Mouse (Mus musculus): ENCODE data around the gene Idh1. TPM values are rescaled to one million over a fixed set of nuclear protein-coding genes. Genes with fewer than 3 reads are reported as not detected.
A peak's percentile ranks its signal among the peaks of the same experiment; 100 is the strongest.

The Idh1 gene
- total RNA-seq, 1 experiment from 2014 or later: 945 TPM

GRCm38 (mm10) chr1:65176912-65177311, 9.4 kb downstream of the Idh1 start:
- no peak for DNase-seq

GRCm38 (mm10) chr1:65176171-65176570, 10.1 kb downstream of the Idh1 start:
- DNase-seq: peak; percentile 16

GRCm38 (mm10) chr1:65173716-65174115, 12.6 kb downstream of the Idh1 start:
- no peak for DNase-seq

GRCm38 (mm10) chr1:65171579-65171978, 14.7 kb downstream of the Idh1 start:
- DNase-seq: no peak

- DNase-seq: no peak
These were observed 16.4 kb downstream of the Idh1 start for GRCm38 (mm10) chr1:65169947-65170346.

GRCm38 (mm10) chr1:65169536-65169935, 16.8 kb downstream of the Idh1 start:
- DNase-seq: no peak

GRCm38 (mm10) chr1:65167496-65167895, 18.8 kb downstream of the Idh1 start:
- no peak for DNase-seq

- no peak for DNase-seq
These were observed 24.1 kb downstream of the Idh1 start for GRCm38 (mm10) chr1:65162210-65162609.

GRCm38 (mm10) chr1:65156111-65156510, 30.2 kb downstream of the Idh1 start:
- no peak for DNase-seq

GRCm38 (mm10) chr1:65154814-65155213, 31.5 kb downstream of the Idh1 start:
- peak; percentile 72 for DNase-seq

- DNase-seq: no peak
These were observed 38.3 kb downstream of the Idh1 start for GRCm38 (mm10) chr1:65147971-65148370.

- no peak for DNase-seq
These were observed 39.0 kb downstream of the Idh1 start for GRCm38 (mm10) chr1:65147326-65147725.

GRCm38 (mm10) chr1:65146601-65147000, 39.7 kb downstream of the Idh1 start:
- DNase-seq: no peak

GRCm38 (mm10) chr1:65144783-65145182, 41.5 kb downstream of the Idh1 start:
- DNase-seq: no peak

GRCm38 (mm10) chr1:65137560-65137959, 48.7 kb downstream of the Idh1 start:
- no peak for DNase-seq

GRCm38 (mm10) chr1:65132833-65133232, 53.5 kb downstream of the Idh1 start:
- DNase-seq: no peak

GRCm38 (mm10) chr1:65131671-65132070, 54.6 kb downstream of the Idh1 start:
- no peak for DNase-seq

GRCm38 (mm10) chr1:65130226-65130625, 56.1 kb downstream of the Idh1 start:
- DNase-seq: no peak

GRCm38 (mm10) chr1:65129634-65130180, 56.6 kb downstream of the Idh1 start:
- DNase-seq: no peak

- no peak for DNase-seq
These were observed 63.5 kb downstream of the Idh1 start, which contains the start of gene D630023F18Rik for GRCm38 (mm10) chr1:65122574-65123372. D630023F18Rik (minus strand) TSS chr1:65123214.

- DNase-seq: no peak
These were observed 66.9 kb downstream of the Idh1 start, which contains the start of gene Gm28845 for GRCm38 (mm10) chr1:65119438-65119837. Gm28845 (minus strand) TSS chr1:65119558.

- DNase-seq: no peak
These were observed 68.0 kb downstream of the Idh1 start for GRCm38 (mm10) chr1:65118150-65118913.
